Mouse (Mus musculus) erythroid progenitor cell, adult 5-6 weeks (primary cell): ENCODE results near the gene Tctex1d4. TPM values are rescaled to one million over a fixed set of nuclear protein-coding genes. Genes with fewer than 3 reads are reported as not detected.

ENCODE experiments used
- ATAC-seq: replicated peaks from 2 replicates; pipeline ENCODE4 v1.8.0; 2016; ENCODE audit warnings: moderate number of reproducible peaks, mild to moderate bottlenecking, moderate TSS enrichment, inconsistent platforms; ENCODE audit not compliant: poor library complexity, low FRiP score, severe bottlenecking
- total RNA-seq, 2 experiments: library from RNA; stranded (forward) in 1 of 2; stranded (reverse) in 1 of 2; fragments of 150-400 nt in 1 of 2; fragments of 186-747, 209-891 nt in 1 of 2; gene quantifications; 2 replicates each; pipeline versions ENCODE4 v1.2.3 to v1.2.4; 2015 to 2017; ENCODE audit warnings: low replicate concordance in 2 of 2

Gene Tctex1d4
- total RNA-seq, 2 experiments from 2014 or later: not detected

GRCm38 (mm10) chr4:117161183-117161582, 34.6 kb downstream of the Tctex1d4 start:
- ATAC-seq: no peak

GRCm38 (mm10) chr4:117169936-117170335, 43.3 kb downstream of the Tctex1d4 start:
- no peak for ATAC-seq

Other genes with a start within 250 kb of the Tctex1d4 start
- not detected in 2 replicates for gene Zswim5, start 249.4 kb upstream of the Tctex1d4 start, total RNA-seq (2015; ENCODE audit: low replicate concordance)
- gene Zswim5, start 249.4 kb upstream of the Tctex1d4 start, total RNA-seq (2017; ENCODE audit: low replicate concordance): not detected in 2 replicates
- gene Urod, start 132.4 kb upstream of the Tctex1d4 start, total RNA-seq (2015; ENCODE audit: low replicate concordance): 568 and 832 TPM in 2 replicates
- 532 and 823 TPM in 2 replicates for gene Urod, start 132.4 kb upstream of the Tctex1d4 start, total RNA-seq (2017; ENCODE audit: low replicate concordance)
- 9.0 and 9.2 TPM in 2 replicates for gene Hectd3, start 131.5 kb upstream of the Tctex1d4 start, total RNA-seq (2015; ENCODE audit: low replicate concordance)
- gene Hectd3, start 131.5 kb upstream of the Tctex1d4 start, total RNA-seq (2017; ENCODE audit: low replicate concordance): 20.5 and 23.7 TPM in 2 replicates
- 5.0 and 7.9 TPM in 2 replicates for gene Eif2b3, start 107.4 kb upstream of the Tctex1d4 start, total RNA-seq (2015; ENCODE audit: low replicate concordance)
- gene Eif2b3, start 107.4 kb upstream of the Tctex1d4 start, total RNA-seq (2017; ENCODE audit: low replicate concordance): 7.8 and 9.6 TPM in 2 replicates
- gene Ptch2, start 30.7 kb upstream of the Tctex1d4 start, total RNA-seq (2015; ENCODE audit: low replicate concordance): not detected in 2 replicates
- gene Ptch2, start 30.7 kb upstream of the Tctex1d4 start, total RNA-seq (2017; ENCODE audit: low replicate concordance): 0.30 TPM in 1 of 2 replicates, not detected in the other
- gene Btbd19, start 1.1 kb upstream of the Tctex1d4 start, total RNA-seq (2015; ENCODE audit: low replicate concordance): not detected in 2 replicates
- 1.2 and 5.1 TPM in 2 replicates for gene Btbd19, start 1.1 kb upstream of the Tctex1d4 start, total RNA-seq (2017; ENCODE audit: low replicate concordance)
- not detected in 2 replicates for gene Plk3, start 7.2 kb downstream of the Tctex1d4 start, total RNA-seq (2015; ENCODE audit: low replicate concordance)
- 0.51 and 0.61 TPM in 2 replicates for gene Plk3, start 7.2 kb downstream of the Tctex1d4 start, total RNA-seq (2017; ENCODE audit: low replicate concordance)
- gene Rps8, start 29.4 kb downstream of the Tctex1d4 start, total RNA-seq (2015; ENCODE audit: low replicate concordance): 1,437 and 1,602 TPM in 2 replicates
- 328 and 447 TPM in 2 replicates for gene Rps8, start 29.4 kb downstream of the Tctex1d4 start, total RNA-seq (2017; ENCODE audit: low replicate concordance)
- gene Kif2c, start 55.8 kb downstream of the Tctex1d4 start, total RNA-seq (2015; ENCODE audit: low replicate concordance): 67.8 and 92.6 TPM in 2 replicates
- gene Kif2c, start 55.8 kb downstream of the Tctex1d4 start, total RNA-seq (2017; ENCODE audit: low replicate concordance): 69.3 and 112 TPM in 2 replicates
- gene Tmem53, start 125.2 kb downstream of the Tctex1d4 start, total RNA-seq (2015; ENCODE audit: low replicate concordance): 8.4 TPM in 1 of 2 replicates, not detected in the other
- gene Tmem53, start 125.2 kb downstream of the Tctex1d4 start, total RNA-seq (2017; ENCODE audit: low replicate concordance): 0.39 TPM in 1 of 2 replicates, not detected in the other
- gene Armh1, start 125.3 kb downstream of the Tctex1d4 start, total RNA-seq (2015; ENCODE audit: low replicate concordance): not detected in 2 replicates
- not detected in 2 replicates for gene Armh1, start 125.3 kb downstream of the Tctex1d4 start, total RNA-seq (2017; ENCODE audit: low replicate concordance)